Mouse (Mus musculus): Measurements from ENCODE around the gene Gnl2. TPM values are rescaled to one million over a fixed set of nuclear protein-coding genes. Genes with fewer than 3 reads are reported as not detected.

Gene Gnl2
- 80.7 and 81.9 TPM in 2 replicates for polyA plus RNA-seq (2014; fragmentation: Nextera tagmentation; extraction: Ambion mirVana)

DNA sequence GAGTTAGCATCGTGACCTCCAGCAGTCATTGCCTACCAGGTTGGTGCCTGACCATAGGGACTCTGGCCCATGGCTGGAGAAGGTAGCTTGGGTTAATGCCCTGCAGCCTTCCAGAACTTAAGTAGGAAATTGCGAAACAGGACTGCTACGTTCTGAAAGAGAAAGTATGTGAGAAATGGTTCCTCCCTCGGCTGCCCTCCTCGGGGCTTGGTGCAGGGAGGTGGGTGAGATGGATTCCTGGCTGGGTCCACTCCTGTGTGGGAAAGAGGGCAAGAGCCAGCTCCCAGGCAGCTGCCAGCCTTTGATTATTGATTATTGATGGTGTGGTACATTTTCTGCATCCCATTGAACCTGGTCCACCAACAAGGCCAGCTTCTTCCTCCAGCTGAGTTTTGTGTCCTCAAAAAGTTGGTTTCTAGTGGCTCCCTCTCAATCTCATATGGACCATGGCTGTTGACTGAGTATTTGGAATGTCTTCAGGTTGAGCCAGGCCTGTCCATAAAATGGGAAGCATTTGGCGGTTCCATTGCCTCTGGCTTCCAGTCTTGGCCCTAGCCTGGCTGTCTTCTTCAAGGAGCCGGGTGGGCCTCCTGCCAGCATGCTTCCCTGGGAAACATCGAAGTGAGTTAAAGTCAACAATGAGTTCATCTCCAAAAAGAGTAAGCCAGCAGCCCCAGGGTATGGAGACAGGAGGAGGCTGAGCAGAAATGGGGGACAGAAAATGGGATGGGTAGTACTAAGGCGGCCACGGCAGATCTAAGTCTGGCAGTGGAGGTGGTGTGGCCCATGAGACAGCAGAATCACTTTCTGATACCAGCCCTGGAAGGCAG is at the start of gene Gnl2:
Gnl2 (plus strand) TSS at position 780 of the 830 bp plus-strand sequence.
- no peak for ATAC-seq (ENCODE audit: insufficient read depth)
- Histone ChIP-seq H3K9ac (no peak within 1 kb of the TSS), H3K4me2 (no peak within 1 kb of the TSS), H3K4me3 (ENCODE audit: low read depth, low read length) (no peak within 1 kb of the TSS), H3K4me1 (ENCODE audit: insufficient read depth) (no peaks in the 10 kb centered on the region), H3K36me3 (ENCODE audit: insufficient read depth) (no peaks in the 10 kb centered on the region), H3K27me3 (ENCODE audit: insufficient read depth, low read length) (no peaks in the 10 kb centered on the region), H3K27ac (ENCODE audit: low read depth) (no peak within 1 kb of the TSS), H3K9me3 (ENCODE audit: low read depth, low read length) (no peaks in the 10 kb centered on the region)
- no peak for TF ChIP-seq CTCF (IDR thresholded peaks at IDR 0.05; ENCODE audit: low read depth)
- WGBS: 62% methylated on average over 10 of the region's 10 CpGs
- peak; percentile 39 for DNase-seq

DNA sequence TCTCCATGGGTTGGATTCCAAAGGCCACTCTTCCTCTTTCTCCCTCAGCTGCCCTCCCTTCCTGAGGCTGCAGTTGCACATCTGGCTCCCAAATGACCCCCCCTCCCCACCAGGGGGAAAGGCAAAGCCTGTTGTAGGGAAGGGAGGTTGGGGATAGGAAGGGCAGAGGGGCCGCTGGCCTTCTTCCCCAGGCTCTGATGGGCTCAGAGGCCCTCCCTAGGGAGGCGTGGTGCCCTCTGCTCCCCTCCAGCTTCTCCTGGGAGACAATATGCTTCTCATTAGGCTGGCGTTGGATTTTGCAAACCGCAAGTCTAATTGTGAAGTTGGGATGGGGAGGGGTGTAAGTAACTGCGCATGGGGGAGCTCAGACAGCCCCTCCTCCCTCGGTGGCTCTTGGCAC is 47.7 kb upstream of the Gnl2 start:
- DNase-seq: no peak
- H3K4me2 ChIP-seq: no peak overlapping the region
- TF ChIP-seq CTCF (IDR thresholded peaks at IDR 0.05; ENCODE audit: low read depth): no peak
- 52% methylated on average over 6 of the region's 6 CpGs for whole genome bisulfite sequencing
- no peak for ATAC-seq (ENCODE audit: insufficient read depth)
- no peak overlapping the region for H3K27ac ChIP-seq (ENCODE audit: low read depth)
- H3K27me3 ChIP-seq (ENCODE audit: insufficient read depth, low read length): no peaks in the 10 kb centered on the region
- H3K4me1 ChIP-seq (ENCODE audit: insufficient read depth): no peaks in the 10 kb centered on the region
- no peaks in the 10 kb centered on the region for H3K36me3 ChIP-seq (ENCODE audit: insufficient read depth)
- H3K4me3 ChIP-seq (ENCODE audit: low read depth, low read length): no peak overlapping the region
- H3K9ac ChIP-seq: no peak overlapping the region
- no peaks in the 10 kb centered on the region for H3K9me3 ChIP-seq (ENCODE audit: low read depth, low read length)

DNA sequence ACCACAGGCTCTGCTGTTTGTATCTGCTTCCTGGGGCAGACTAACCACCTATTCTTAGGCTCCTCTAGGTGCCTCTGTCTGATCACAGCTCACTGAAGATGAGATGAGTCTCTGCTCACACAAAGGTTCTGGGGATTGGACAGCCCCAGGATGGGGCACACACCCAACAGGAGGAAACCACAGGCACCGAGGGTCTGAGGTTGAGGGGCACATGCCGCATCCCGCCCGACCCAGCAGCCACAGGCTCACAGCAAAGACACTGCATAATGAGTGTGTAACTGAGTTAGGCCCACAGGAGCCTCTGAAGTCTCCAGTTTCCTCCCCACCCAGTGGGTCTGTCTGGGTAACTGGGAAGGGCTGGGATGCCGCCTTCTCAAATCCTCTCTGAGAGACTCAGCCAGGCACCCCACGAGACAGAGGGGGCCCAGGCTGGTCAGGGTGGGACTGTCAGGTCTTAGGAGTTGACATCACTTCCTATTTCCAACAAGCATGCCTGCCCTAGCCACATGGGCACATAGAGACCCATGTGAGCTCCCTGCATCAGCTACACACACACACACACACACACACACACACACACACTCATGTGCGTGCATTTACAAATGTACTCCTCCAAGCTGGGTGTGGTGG is 47.1 kb upstream of the Gnl2 start:
- TF ChIP-seq CTCF (IDR thresholded peaks at IDR 0.05; ENCODE audit: low read depth): no peak
- no peaks in the 10 kb centered on the region for H3K27me3 ChIP-seq (ENCODE audit: insufficient read depth, low read length)
- no peak overlapping the region for H3K4me2 ChIP-seq
- WGBS: 83% methylated on average over 7 of the region's 7 CpGs
- H3K9ac ChIP-seq: no peak overlapping the region
- ATAC-seq (ENCODE audit: insufficient read depth) (no peak), DNase-seq (no peak)
- no peak overlapping the region for H3K27ac ChIP-seq (ENCODE audit: low read depth)
- H3K4me1 ChIP-seq (ENCODE audit: insufficient read depth): no peaks in the 10 kb centered on the region
- H3K4me3 ChIP-seq (ENCODE audit: low read depth, low read length): no peak overlapping the region
- H3K9me3 ChIP-seq (ENCODE audit: low read depth, low read length): no peaks in the 10 kb centered on the region
- no peaks in the 10 kb centered on the region for H3K36me3 ChIP-seq (ENCODE audit: insufficient read depth)

DNA sequence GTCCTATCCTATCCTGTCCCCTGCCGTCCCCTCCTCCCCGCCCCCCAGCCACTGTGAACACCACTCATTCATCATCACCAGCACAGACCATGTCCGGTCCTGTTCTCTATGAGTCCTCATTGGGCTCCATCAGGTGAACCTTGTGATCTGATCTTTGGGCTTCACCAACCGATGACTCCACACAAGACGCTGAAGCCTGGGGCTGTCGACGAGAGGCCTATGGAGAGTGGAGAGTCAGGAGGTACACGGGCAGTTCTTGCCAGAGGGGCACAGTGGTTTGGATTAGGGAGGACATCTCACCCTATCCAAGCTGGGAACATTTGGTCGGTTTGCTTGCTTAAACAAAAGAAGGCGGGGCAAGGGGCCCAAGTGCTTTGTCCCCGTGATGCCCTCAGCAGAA is 46.2 kb upstream of the Gnl2 start:
- 59% methylated on average over 11 of the region's 11 CpGs for WGBS
- H3K9ac ChIP-seq: no peak overlapping the region
- no peak for DNase-seq
- no peak for ATAC-seq (ENCODE audit: insufficient read depth)
- no peaks in the 10 kb centered on the region for H3K4me1 ChIP-seq (ENCODE audit: insufficient read depth)
- H3K4me3 ChIP-seq (ENCODE audit: low read depth, low read length): no peak overlapping the region
- H3K27ac ChIP-seq (ENCODE audit: low read depth): no peak overlapping the region
- no peaks in the 10 kb centered on the region for H3K9me3 ChIP-seq (ENCODE audit: low read depth, low read length)
- no peaks in the 10 kb centered on the region for H3K36me3 ChIP-seq (ENCODE audit: insufficient read depth)
- no peaks in the 10 kb centered on the region for H3K27me3 ChIP-seq (ENCODE audit: insufficient read depth, low read length)
- no peak overlapping the region for H3K4me2 ChIP-seq
- no peak for TF ChIP-seq CTCF (IDR thresholded peaks at IDR 0.05; ENCODE audit: low read depth)

DNA sequence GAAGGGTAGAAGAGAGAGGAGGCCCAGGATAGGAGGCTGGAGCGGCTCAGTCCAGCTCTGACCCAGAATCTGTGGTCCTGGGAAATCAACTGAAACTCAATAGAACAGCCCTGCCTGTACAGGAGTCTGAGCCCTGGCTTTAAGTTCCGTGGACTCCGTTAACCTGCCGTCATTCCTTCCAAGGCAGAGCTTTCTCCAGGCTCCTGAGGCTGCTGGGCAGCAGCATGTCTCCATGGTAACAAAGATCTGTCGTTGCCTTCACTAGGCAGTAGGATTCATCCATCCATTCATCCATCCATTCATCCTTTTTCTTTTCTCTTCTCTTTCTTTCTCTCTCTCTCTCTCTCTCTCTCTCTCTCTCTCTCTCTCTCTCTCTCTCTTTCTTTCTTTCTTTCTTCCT is 45.7 kb upstream of the Gnl2 start:
- Histone ChIP-seq H3K9ac (no peak overlapping the region), H3K4me1 (ENCODE audit: insufficient read depth) (no peaks in the 10 kb centered on the region), H3K27me3 (ENCODE audit: insufficient read depth, low read length) (no peaks in the 10 kb centered on the region), H3K4me3 (ENCODE audit: low read depth, low read length) (no peak overlapping the region), H3K4me2 (no peak overlapping the region), H3K36me3 (ENCODE audit: insufficient read depth) (no peaks in the 10 kb centered on the region), H3K9me3 (ENCODE audit: low read depth, low read length) (no peaks in the 10 kb centered on the region), H3K27ac (ENCODE audit: low read depth) (no peak overlapping the region)
- 34% methylated on average over 5 of the region's 5 CpGs for WGBS
- DNase-seq: no peak
- ATAC-seq (ENCODE audit: insufficient read depth): no peak
- TF ChIP-seq CTCF (IDR thresholded peaks at IDR 0.05; ENCODE audit: low read depth): no peak

DNA sequence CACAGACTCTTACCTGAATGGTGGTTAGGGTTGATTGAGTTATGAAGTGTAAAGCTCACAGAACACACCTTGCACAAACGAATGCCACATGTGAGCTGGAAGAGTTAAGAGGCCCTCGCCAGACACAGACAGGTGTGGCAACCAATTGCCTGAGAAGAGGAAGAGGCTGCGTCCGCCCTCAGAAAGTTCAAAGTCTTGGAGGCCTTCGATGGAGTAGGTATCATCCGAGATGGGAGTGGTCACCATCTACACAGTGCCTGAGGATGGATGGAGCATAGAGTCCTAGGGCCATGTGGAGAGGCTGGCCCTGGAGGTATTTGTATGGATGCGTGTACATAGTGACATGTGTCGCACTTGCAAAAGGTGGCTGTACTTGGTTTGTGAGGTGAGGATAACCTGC is 45.3 kb upstream of the Gnl2 start:
- WGBS: 68% methylated on average over 8 of the region's 8 CpGs
- H3K9ac ChIP-seq: no peak overlapping the region
- H3K27ac ChIP-seq (ENCODE audit: low read depth): no peak overlapping the region
- H3K27me3 ChIP-seq (ENCODE audit: insufficient read depth, low read length): no peaks in the 10 kb centered on the region
- no peak for TF ChIP-seq CTCF (IDR thresholded peaks at IDR 0.05; ENCODE audit: low read depth)
- H3K4me1 ChIP-seq (ENCODE audit: insufficient read depth): no peaks in the 10 kb centered on the region
- H3K4me2 ChIP-seq: no peak overlapping the region
- no peaks in the 10 kb centered on the region for H3K9me3 ChIP-seq (ENCODE audit: low read depth, low read length)
- no peak overlapping the region for H3K4me3 ChIP-seq (ENCODE audit: low read depth, low read length)
- H3K36me3 ChIP-seq (ENCODE audit: insufficient read depth): no peaks in the 10 kb centered on the region
- DNase-seq (no peak), ATAC-seq (ENCODE audit: insufficient read depth) (no peak)

DNA sequence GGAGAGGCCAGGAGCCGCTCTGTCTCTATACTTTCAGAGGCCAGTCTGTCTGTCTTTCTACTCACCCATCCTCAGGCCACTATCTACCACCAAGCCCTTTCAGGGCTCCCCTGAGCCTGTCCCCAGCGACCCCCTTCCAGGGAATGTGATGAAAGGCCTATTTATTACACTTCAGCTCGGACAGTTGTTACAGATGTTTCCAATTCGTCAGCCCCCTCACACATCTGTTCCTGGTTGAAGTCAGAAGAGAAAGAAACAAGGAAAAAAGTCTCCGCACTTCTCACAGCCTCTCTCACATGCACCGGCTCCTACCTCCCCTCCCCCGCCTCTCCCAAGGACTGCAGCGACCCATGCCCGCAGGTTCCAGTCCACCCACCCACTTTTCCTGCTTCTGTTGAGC is 44.1 kb upstream of the Gnl2 start:
- 34% methylated on average over 9 of the region's 9 CpGs for WGBS
- DNase-seq (no peak), ATAC-seq (ENCODE audit: insufficient read depth) (no peak)
- Histone ChIP-seq H3K9me3 (ENCODE audit: low read depth, low read length) (no peaks in the 10 kb centered on the region), H3K4me1 (ENCODE audit: insufficient read depth) (no peaks in the 10 kb centered on the region), H3K4me3 (ENCODE audit: low read depth, low read length) (no peak overlapping the region), H3K27ac (ENCODE audit: low read depth) (no peak overlapping the region), H3K9ac (no peak overlapping the region), H3K27me3 (ENCODE audit: insufficient read depth, low read length) (no peaks in the 10 kb centered on the region), H3K4me2 (no peak overlapping the region), H3K36me3 (ENCODE audit: insufficient read depth) (no peaks in the 10 kb centered on the region)
- TF ChIP-seq CTCF (IDR thresholded peaks at IDR 0.05; ENCODE audit: low read depth): no peak

All from lung, embryonic 14.5 days (tissue).